Mouse (Mus musculus): ENCODE results near the gene Plek2. TPM values are rescaled to one million over a fixed set of nuclear protein-coding genes. Genes with fewer than 3 reads are reported as not detected.

Gene Plek2
- polyA plus RNA-seq, 1 experiment = 0.22 TPM

DNA sequence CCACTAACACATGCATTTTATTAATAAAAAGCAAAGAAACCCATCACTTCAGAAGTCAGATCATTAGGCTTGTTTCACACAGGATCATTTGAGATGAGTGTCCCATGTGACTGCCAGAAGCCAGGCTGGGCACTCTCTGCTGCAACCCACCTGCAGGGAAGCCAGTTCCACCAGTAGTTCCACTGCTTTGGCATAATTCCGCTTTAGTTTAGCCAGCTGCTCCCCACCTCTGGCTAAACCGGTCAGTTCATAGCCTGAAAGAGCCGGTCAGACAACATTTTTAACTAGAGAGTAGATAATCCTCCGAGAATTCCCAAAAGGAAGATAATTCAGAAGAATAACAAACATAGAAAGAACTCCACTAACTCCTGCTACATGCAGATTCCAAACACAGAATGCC is 58.5 kb downstream of the Plek2 start:
- TF ChIP-seq CTCF (IDR thresholded peaks at IDR 0.05; ENCODE audit: control insufficient read depth, insufficient read depth, insufficient replicate concordance, low read depth, low read length) = no peak
- TF ChIP-seq POLR2A (IDR thresholded peaks at IDR 0.05; ENCODE audit: control insufficient read depth, low read depth, low read length) = no peak
- H3K36me3 ChIP-seq (ENCODE audit: control insufficient read depth, insufficient read depth, low read length) = peaks cover 1% of the 10 kb centered on the region; the same call in 1 of the 2 replicates
- no peak overlapping the region for H3K4me3 ChIP-seq (ENCODE audit: control insufficient read depth, low read depth, low read length)
- H3K27ac ChIP-seq (ENCODE audit: control insufficient read depth, insufficient read depth, low read depth, low read length) = no peak overlapping the region
- H3K27me3 ChIP-seq (ENCODE audit: control insufficient read depth, insufficient read depth, low read length) = no peaks in the 10 kb centered on the region
- no peaks in the 10 kb centered on the region for H3K4me1 ChIP-seq (ENCODE audit: control insufficient read depth, insufficient read depth, low read length)

DNA sequence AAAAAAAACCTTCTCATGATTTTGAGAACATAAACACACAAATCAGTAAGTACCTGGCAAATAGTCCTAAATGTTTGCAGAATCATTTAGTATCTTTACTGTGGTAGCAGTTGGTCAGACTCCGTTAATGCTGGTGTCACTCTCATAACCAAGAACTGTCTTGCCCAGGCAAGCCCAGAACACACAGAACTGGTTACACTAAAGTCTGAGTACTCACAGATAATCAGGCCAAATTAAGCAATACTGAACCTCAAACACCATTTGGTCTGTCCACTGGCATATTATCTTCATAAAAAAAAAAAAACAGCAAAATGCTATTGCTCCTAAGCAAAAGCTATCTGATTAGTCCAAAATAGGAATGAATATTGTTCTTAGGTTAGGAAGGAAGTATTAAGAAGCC is 64.3 kb downstream of the Plek2 start:
- Histone ChIP-seq H3K4me1 (ENCODE audit: control insufficient read depth, insufficient read depth, low read length) (no peaks in the 10 kb centered on the region), H3K36me3 (ENCODE audit: control insufficient read depth, insufficient read depth, low read length) (peaks cover 2% of the 10 kb centered on the region), H3K4me3 (ENCODE audit: control insufficient read depth, low read depth, low read length) (no peak overlapping the region), H3K27me3 (ENCODE audit: control insufficient read depth, insufficient read depth, low read length) (no peaks in the 10 kb centered on the region), H3K27ac (ENCODE audit: control insufficient read depth, insufficient read depth, low read depth, low read length) (no peak overlapping the region)
- TF ChIP-seq CTCF (IDR thresholded peaks at IDR 0.05; ENCODE audit: control insufficient read depth, insufficient read depth, insufficient replicate concordance, low read depth, low read length) (no peak), POLR2A (IDR thresholded peaks at IDR 0.05; ENCODE audit: control insufficient read depth, low read depth, low read length) (no peak)

DNA sequence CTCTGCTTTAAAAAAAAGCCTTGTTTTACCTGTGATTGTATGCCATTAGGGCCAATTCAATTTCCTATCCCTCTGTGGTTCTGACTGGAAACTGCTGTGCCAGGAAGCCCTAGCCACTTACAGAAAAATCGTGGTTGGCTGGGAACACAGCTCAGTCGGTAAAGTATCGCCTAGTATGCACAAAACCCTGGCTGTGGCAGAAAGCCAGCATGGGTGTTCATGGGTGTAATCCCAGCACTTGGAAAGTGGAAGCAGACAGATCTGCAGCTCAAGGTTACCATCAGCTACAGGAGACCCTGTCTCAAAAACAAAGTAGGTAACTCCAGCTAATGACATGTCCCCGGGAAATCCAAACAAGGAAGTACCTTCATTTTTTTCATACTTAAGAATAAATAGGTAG is 66.9 kb downstream of the Plek2 start:
- H3K36me3 ChIP-seq (ENCODE audit: control insufficient read depth, insufficient read depth, low read length) = peaks cover 2% of the 10 kb centered on the region
- H3K4me1 ChIP-seq (ENCODE audit: control insufficient read depth, insufficient read depth, low read length) = no peaks in the 10 kb centered on the region
- no peak overlapping the region for H3K27ac ChIP-seq (ENCODE audit: control insufficient read depth, insufficient read depth, low read depth, low read length)
- no peak for TF ChIP-seq POLR2A (IDR thresholded peaks at IDR 0.05; ENCODE audit: control insufficient read depth, low read depth, low read length)
- no peak for TF ChIP-seq CTCF (IDR thresholded peaks at IDR 0.05; ENCODE audit: control insufficient read depth, insufficient read depth, insufficient replicate concordance, low read depth, low read length)
- H3K27me3 ChIP-seq (ENCODE audit: control insufficient read depth, insufficient read depth, low read length) = no peaks in the 10 kb centered on the region
- H3K4me3 ChIP-seq (ENCODE audit: control insufficient read depth, low read depth, low read length) = no peak overlapping the region

Other genes with a start within 250 kb of the Plek2 start
- gene Fam71d, start 215.4 kb downstream of the Plek2 start, polyA plus RNA-seq (2012; rRNA removed) = 370 and 460 TPM in 2 replicates
- 5.7 and 7.5 TPM in 2 replicates for gene Mpp5, start 158.1 kb downstream of the Plek2 start, polyA plus RNA-seq (2012; rRNA removed)
- gene Atp6v1d, start 45.3 kb downstream of the Plek2 start, polyA plus RNA-seq (2012; rRNA removed) = 31.8 and 38.5 TPM in 2 replicates
- gene Eif2s1, start 45.1 kb downstream of the Plek2 start, polyA plus RNA-seq (2012; rRNA removed) = 29.3 and 45.0 TPM in 2 replicates
- gene Tmem229b, start 100.7 kb upstream of the Plek2 start, polyA plus RNA-seq (2012; rRNA removed) = 2.3 and 2.6 TPM in 2 replicates
- gene Plekhh1, start 122.2 kb upstream of the Plek2 start, polyA plus RNA-seq (2012; rRNA removed) = 2.7 and 3.3 TPM in 2 replicates
- 6.0 and 6.8 TPM in 2 replicates for gene Pigh, start 182.7 kb upstream of the Plek2 start, polyA plus RNA-seq (2012; rRNA removed)
- 1.2 and 2.0 TPM in 2 replicates for gene Arg2, start 223.8 kb upstream of the Plek2 start, polyA plus RNA-seq (2012; rRNA removed)

Measured in testis, adult 2 months (tissue).